ENCODE assay signal across 16 mouse cellular contexts in the genomic region with DNA sequence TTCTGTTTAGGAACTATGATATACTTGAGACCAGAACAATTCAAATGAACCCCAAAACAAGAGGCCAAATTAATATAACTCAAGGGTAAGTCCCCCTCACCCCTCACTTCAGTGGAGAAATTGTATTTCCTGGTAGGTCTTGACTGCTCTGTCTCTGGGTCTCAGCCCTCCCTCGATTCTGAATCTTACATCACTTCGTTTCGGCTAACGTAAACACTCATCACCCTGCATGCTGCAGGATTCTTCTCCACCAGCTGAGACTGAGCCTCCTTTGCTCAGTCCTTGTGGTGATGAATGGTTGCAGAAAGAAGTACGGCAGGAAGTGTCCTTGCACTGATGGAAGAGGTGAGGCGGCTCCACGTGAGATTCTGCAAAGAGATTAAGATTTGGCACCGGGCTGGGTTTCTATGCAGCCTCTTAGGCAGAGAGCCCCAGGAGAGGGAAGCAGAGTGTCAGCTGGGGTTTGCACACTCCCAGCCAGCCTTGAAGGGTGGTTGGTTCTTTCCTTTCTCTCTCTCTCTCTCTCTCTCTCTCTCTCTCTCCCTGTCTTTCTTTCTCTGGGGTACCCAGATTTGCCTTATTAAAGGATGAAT.
A peak's percentile ranks its signal among the peaks of the same experiment; 100 is the strongest.
DNase-seq lines count a peak whose midpoint lies in the region; ATAC-seq lines count a peak whose summit lies in the region.
"Had no signal": no experiment of that assay in that cellular context is flagged by ENCODE, and none has a peak within 500 bp of the region (broad histone marks: within the 10 kb centered on the region; RNA-seq: fewer than 3 reads in every experiment).

No protein-coding gene starts in this region.

- no peak overlapping the region for H3K27ac ChIP-seq in hindbrain, embryonic 16.5 days (ENCODE audit: low read depth, low read length)
- H3K27ac ChIP-seq in hindbrain, embryonic 12.5 days, result no peak overlapping the region
- 0 out of 2 replicates have a peak overlapping the region, but pooled peaks have one; percentile 28 for H3K27ac ChIP-seq in neural tube, embryonic 13.5 days (replicated peaks)
- H3K27ac ChIP-seq: embryonic facial prominence, embryonic 15.5 days; forebrain, embryonic 12.5 days; liver, embryonic 13.5 days had no signal

- H3K4me3 ChIP-seq in hindbrain, embryonic 16.5 days (ENCODE audit: low read length), result no peak overlapping the region
- H3K4me3 ChIP-seq in hindbrain, embryonic 12.5 days, result no peak overlapping the region
- no peak overlapping the region for H3K4me3 ChIP-seq in neural tube, embryonic 13.5 days
- H3K4me3 ChIP-seq: embryonic facial prominence, embryonic 15.5 days; forebrain, embryonic 12.5 days; liver, embryonic 13.5 days had no signal

- ATAC-seq in hindbrain, embryonic 16.5 days, result peak; percentile 60
- ATAC-seq in hindbrain, embryonic 12.5 days (ENCODE audit: low FRiP score), result no peak
- ATAC-seq in neural tube, embryonic 13.5 days (ENCODE audit: low read depth), result no peak
- ATAC-seq: activated CD4-positive, CD25-positive, alpha-beta regulatory T cell, adult 4 months had no signal

- no peak overlapping the region for H3K9ac ChIP-seq in hindbrain, embryonic 16.5 days (ENCODE audit: low read depth, low read length)
- H3K9ac ChIP-seq in hindbrain, embryonic 12.5 days, result no peak overlapping the region
- H3K9ac ChIP-seq in neural tube, embryonic 13.5 days, result no peak overlapping the region
- H3K9ac ChIP-seq: embryonic facial prominence, embryonic 15.5 days; forebrain, embryonic 12.5 days; liver, embryonic 13.5 days had no signal

- no peaks in the 10 kb centered on the region for H3K36me3 ChIP-seq in hindbrain, embryonic 16.5 days (ENCODE audit: control insufficient read depth, insufficient read depth, low read length)
- H3K36me3 ChIP-seq in hindbrain, embryonic 12.5 days, result no peaks in the 10 kb centered on the region
- no peaks in the 10 kb centered on the region for H3K36me3 ChIP-seq in neural tube, embryonic 13.5 days
- H3K36me3 ChIP-seq: embryonic facial prominence, embryonic 15.5 days; forebrain, embryonic 12.5 days; liver, embryonic 13.5 days had no signal

- H3K9me3 ChIP-seq in hindbrain, embryonic 16.5 days (ENCODE audit: control insufficient read depth, low read length), result no peaks in the 10 kb centered on the region
- H3K9me3 ChIP-seq in hindbrain, embryonic 12.5 days (replicated peaks), result no peaks in the 10 kb centered on the region
- H3K9me3 ChIP-seq in neural tube, embryonic 13.5 days, result no peaks in the 10 kb centered on the region
- H3K9me3 ChIP-seq: embryonic facial prominence, embryonic 15.5 days; forebrain, embryonic 12.5 days; liver, embryonic 13.5 days had no signal

- H3K4me1 ChIP-seq in hindbrain, embryonic 16.5 days (ENCODE audit: control insufficient read depth, insufficient read depth, low read depth, low read length), result peaks cover 3% of the 10 kb centered on the region
- no peaks in the 10 kb centered on the region for H3K4me1 ChIP-seq in hindbrain, embryonic 12.5 days
- H3K4me1 ChIP-seq in neural tube, embryonic 13.5 days (replicated peaks), result peaks cover 14% of the 10 kb centered on the region
- H3K4me1 ChIP-seq: embryonic facial prominence, embryonic 15.5 days; forebrain, embryonic 12.5 days; liver, embryonic 13.5 days had no signal

- H3K4me2 ChIP-seq in hindbrain, embryonic 16.5 days (ENCODE audit: low read length), result peak overlapping the region; percentile 6
- H3K4me2 ChIP-seq in hindbrain, embryonic 12.5 days (replicated peaks), result no peak overlapping the region
- no peak overlapping the region for H3K4me2 ChIP-seq in neural tube, embryonic 13.5 days
- H3K4me2 ChIP-seq: embryonic facial prominence, embryonic 15.5 days; forebrain, embryonic 12.5 days; liver, embryonic 13.5 days had no signal

- DNase-seq in embryo, embryonic 9.5 days (ENCODE audit: extremely low spot score), result peak; percentile 7
- DNase-seq in embryo, embryonic 10.5 days (ENCODE audit: low spot score), result no peak
- no peak for DNase-seq in neural tube, embryonic 10.5 days (ENCODE audit: extremely low spot score, low spot score)
- DNase-seq in yolk sac, embryonic 10.5 days (ENCODE audit: low spot score), result peak; percentile 19
- DNase-seq in left cerebral cortex, postnatal 36 days (ENCODE audit: low spot score in 2 of 2), result no peak
- DNase-seq: cerebellum, adult 11-12 months; heart, postnatal 14 days; kidney, adult 18-20 months; kidney, postnatal 25 days; liver, embryonic 13.5 days had no signal

- intact Hi-C loops in left cerebral cortex, postnatal 36 days (cut with DNase I), result no loop called here

- no peaks in the 10 kb centered on the region for H3K27me3 ChIP-seq in hindbrain, embryonic 16.5 days (replicated peaks; ENCODE audit: control insufficient read depth, insufficient read depth, low read length)
- no peaks in the 10 kb centered on the region for H3K27me3 ChIP-seq in hindbrain, embryonic 12.5 days
- H3K27me3 ChIP-seq in neural tube, embryonic 13.5 days, result no peaks in the 10 kb centered on the region
- H3K27me3 ChIP-seq: embryonic facial prominence, embryonic 15.5 days; forebrain, embryonic 12.5 days; liver, embryonic 13.5 days had no signal

- WGBS in hindbrain, embryonic 16.5 days, result 47% methylated on average over 8 of the region's 8 CpGs
- WGBS in hindbrain, embryonic 12.5 days, result 39% methylated on average over 8 of the region's 8 CpGs
- 62% methylated on average over 8 of the region's 8 CpGs for WGBS in neural tube, embryonic 13.5 days

Comparison
In these comparisons a context has a peak if more than half of its experiments do, and no peak if none do; other contexts are left out.
1. DNase-seq: peak in embryo, embryonic 9.5 days (single experiment) and yolk sac, embryonic 10.5 days (single experiment); none in embryo, embryonic 10.5 days (single experiment), neural tube, embryonic 10.5 days (single experiment) and left cerebral cortex, postnatal 36 days (0 of 2).